ENCODE assay signal across 14 mouse cellular contexts in the genomic region with DNA sequence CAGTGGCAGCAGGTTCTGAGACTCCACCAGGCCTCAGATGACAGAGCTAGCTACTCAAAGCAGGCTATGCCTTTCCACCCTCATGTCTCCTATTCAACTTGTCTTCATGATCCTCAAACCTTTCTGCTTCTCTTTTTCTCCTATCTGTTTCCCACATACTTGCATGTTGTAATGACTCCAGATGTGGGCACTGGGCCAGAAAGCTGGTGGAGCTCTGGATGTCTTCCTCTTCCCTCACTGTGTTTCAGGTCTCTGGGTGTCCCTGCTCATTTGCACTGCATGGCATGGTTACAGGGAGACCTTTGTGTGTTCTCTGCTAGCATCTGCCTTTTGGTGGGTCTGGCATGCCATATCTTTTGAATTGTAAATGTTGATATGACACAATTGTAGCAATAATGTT.
DNase-seq lines count a peak whose midpoint lies in the region.
"Had no signal": no experiment of that assay in that cellular context is flagged by ENCODE, and none has a peak within 500 bp of the region (broad histone marks: within the 10 kb centered on the region; RNA-seq: fewer than 3 reads in every experiment).

No protein-coding gene starts in this region.

- peak; percentile 34 to 43 for DNase-seq in cerebellum, postnatal 10 days
- no peak for DNase-seq in cerebellum, adult 9-11 months
- DNase-seq in heart, adult 11 months, result peak; percentile 76
- no peak for DNase-seq in heart, postnatal 36 days
- peak; percentile 16 to 21 for DNase-seq in right cerebral cortex, postnatal 10 days (ENCODE audit: low spot score in 2 of 2)
- DNase-seq in right cerebral cortex, postnatal 25 days, result no peak
- peak; percentile 3 for DNase-seq in adipocyte (ENCODE audit: low spot score)
- DNase-seq: adrenal gland, adult 2 months; cerebellum, adult 18-20 months; layer of hippocampus, postnatal 36 days; lung, adult 18-20 months; midbrain, embryonic 14.5 days; thymus, adult 18-20 months; thymus, postnatal 36 days had no signal

- intact Hi-C loops in heart, postnatal 36 days (cut with DNase I), result no loop called here

Comparison
In these comparisons a context has a peak if more than half of its experiments do, and no peak if none do; other contexts are left out.
1. DNase-seq: peak in cerebellum, postnatal 10 days (2 of 2), heart, adult 11 months (single experiment), right cerebral cortex, postnatal 10 days (2 of 2) and adipocyte (single experiment); none in cerebellum, adult 9-11 months (single experiment), heart, postnatal 36 days (0 of 2) and right cerebral cortex, postnatal 25 days (single experiment).